Mouse (Mus musculus) CH12.LX (cell line): ENCODE measurements around the gene Borcs6. TPM values are rescaled to one million over a fixed set of nuclear protein-coding genes. Genes with fewer than 3 reads are reported as not detected.
A peak's percentile ranks its signal among the peaks of the same experiment; 100 is the strongest.

Experiments
- DNase-seq: peaks from one replicate; pipeline ENCODE4 v3.0.0-alpha.2; 2013; ENCODE audit errors: extremely low read depth
- H3K27ac ChIP-seq: 2 replicates; pipeline ENCODE4 v1.5.1; 2012; ENCODE audit warnings: low read depth, mild to moderate bottlenecking, control low read depth, moderate library complexity; ENCODE audit not compliant: insufficient read depth
- H3K27me3 ChIP-seq: replicated peaks from 2 replicates; pipeline ENCODE3; 2012; ENCODE audit warnings: inconsistent platforms
- H3K36me3 ChIP-seq, 2 experiments: replicated peaks in 1 of 2; 2 replicates each; pipeline versions ENCODE3 to v1.6.1; 2012; ENCODE audit warnings: inconsistent platforms in 1 of 2, low read length in 1 of 2, mild to moderate bottlenecking in 1 of 2, mixed read lengths in 1 of 2, moderate library complexity in 1 of 2; ENCODE audit not compliant: control insufficient read depth in 1 of 2, insufficient read depth in 1 of 2
- H3K4me1 ChIP-seq, 2 experiments: 2 replicates each; pipeline ENCODE4 v1.6.1; 2012; ENCODE audit warnings: inconsistent platforms in 1 of 2, moderate library complexity in 1 of 2; ENCODE audit not compliant: insufficient read depth in 2 of 2, control insufficient read depth in 1 of 2
- H3K4me2 ChIP-seq: 2 replicates; pipeline ENCODE4 v1.6.1; 2012; ENCODE audit warnings: low read depth, mild to moderate bottlenecking, control low read depth; ENCODE audit not compliant: poor library complexity, insufficient read depth, severe bottlenecking
- H3K4me3 ChIP-seq, 3 experiments: fragments of 150-350 bp in 1 of 3; sonication (generic) in 1 of 3; replicated peaks in 1 of 3; 2 replicates each; pipeline versions ENCODE3 to v1.5.1; 2011 to 2012; ENCODE audit warnings: low read depth in 2 of 3, low read length in 2 of 3, mild to moderate bottlenecking in 2 of 3, moderate library complexity in 2 of 3, control low read depth in 1 of 3, improper control_type of control experiment in 1 of 3, inconsistent platforms in 1 of 3, mixed read lengths in 1 of 3; ENCODE audit not compliant: poor library complexity in 1 of 3
- H3K79me2 ChIP-seq: replicated peaks from 2 replicates; pipeline ENCODE4 v1.6.1; 2012; ENCODE audit warnings: mild to moderate bottlenecking, moderate library complexity; ENCODE audit not compliant: control insufficient read depth, poor library complexity, insufficient read depth, severe bottlenecking; ENCODE audit errors: extremely low read depth
- H3K9ac ChIP-seq: 2 replicates; pipeline ENCODE4 v1.6.1; 2012; ENCODE audit warnings: low read depth, mild to moderate bottlenecking, control low read depth, moderate library complexity; ENCODE audit not compliant: insufficient read depth
- H3K9me3 ChIP-seq: replicated peaks from 2 replicates; pipeline ENCODE3; 2012; ENCODE audit warnings: low read length, inconsistent platforms, mixed read lengths
- BHLHE40 ChIP-seq: IDR thresholded peaks from 2 replicates; pipeline ENCODE4 v1.6.1; 2011; ENCODE audit warnings: mild to moderate bottlenecking, low read depth, low read length, improper control_type of control experiment
- CHD1 ChIP-seq: IDR thresholded peaks from 2 replicates; pipeline ENCODE4 v1.6.1; 2012; ENCODE audit warnings: low read depth, low read length, improper control_type of control experiment, inconsistent platforms
- CHD2 ChIP-seq: IDR thresholded peaks from 2 replicates; pipeline ENCODE4 v1.6.1; 2011; ENCODE audit warnings: low read length, improper control_type of control experiment
- CTCF ChIP-seq, 2 experiments: IDR thresholded peaks in 1 of 2; conservative IDR thresholded peaks in 1 of 2; 2 replicates each; pipeline ENCODE4 v1.5.1; 2011 to 2012; ENCODE audit warnings: low read depth in 2 of 2, low read length in 2 of 2, improper control_type of control experiment in 1 of 2, inconsistent platforms in 1 of 2, mild to moderate bottlenecking in 1 of 2, moderate library complexity in 1 of 2
- E2F4 ChIP-seq: IDR thresholded peaks from 2 replicates; pipeline ENCODE4 v1.6.1; 2011; ENCODE audit warnings: low read depth, low read length, improper control_type of control experiment; ENCODE audit not compliant: insufficient replicate concordance
- ELF1 ChIP-seq: IDR thresholded peaks from 2 replicates; pipeline ENCODE4 v1.6.1; 2014; ENCODE audit warnings: low read depth, mild to moderate bottlenecking, inconsistent platforms, low read length, improper control_type of control experiment
- EP300 ChIP-seq: IDR thresholded peaks from 2 replicates; pipeline ENCODE4 v1.6.1; 2011; ENCODE audit warnings: low read length, improper control_type of control experiment
- ETS1 ChIP-seq: conservative IDR thresholded peaks from 2 replicates; pipeline ENCODE4 v1.6.1; 2012; ENCODE audit warnings: low read depth, mild to moderate bottlenecking, inconsistent platforms, low read length, improper control_type of control experiment, moderate library complexity
- GABPA ChIP-seq: IDR thresholded peaks from 2 replicates; pipeline ENCODE4 v1.6.1; 2012; ENCODE audit warnings: low read depth, low read length, improper control_type of control experiment, inconsistent platforms; ENCODE audit not compliant: insufficient replicate concordance
- HCFC1 ChIP-seq: IDR thresholded peaks from 2 replicates; pipeline ENCODE4 v1.6.1; 2012; ENCODE audit warnings: low read depth, mild to moderate bottlenecking, inconsistent platforms, low read length, improper control_type of control experiment
- IRF4 ChIP-seq: IDR thresholded peaks from 2 replicates; pipeline ENCODE4 v1.6.1; 2014; ENCODE audit warnings: low read depth, mild to moderate bottlenecking, inconsistent platforms, low read length, improper control_type of control experiment
- JUN ChIP-seq: IDR thresholded peaks from 2 replicates; pipeline ENCODE4 v1.6.1; 2011; ENCODE audit warnings: low read depth, mild to moderate bottlenecking, low read length, improper control_type of control experiment, moderate library complexity; ENCODE audit not compliant: insufficient read depth
- JUND ChIP-seq: conservative IDR thresholded peaks from 2 replicates; pipeline ENCODE4 v1.6.1; 2011; ENCODE audit warnings: low read depth, low read length, improper control_type of control experiment
- KAT2A ChIP-seq: IDR thresholded peaks from 2 replicates; pipeline ENCODE4 v1.6.1; 2012; ENCODE audit warnings: low read length, improper control_type of control experiment, inconsistent platforms; ENCODE audit not compliant: insufficient replicate concordance
- MAFK ChIP-seq: IDR thresholded peaks from 2 replicates; pipeline ENCODE4 v1.6.1; 2011; ENCODE audit warnings: low read length, improper control_type of control experiment; ENCODE audit not compliant: insufficient replicate concordance
- MAX ChIP-seq: IDR thresholded peaks from 2 replicates; pipeline ENCODE4 v1.6.1; 2011; ENCODE audit warnings: low read length, improper control_type of control experiment
- MAZ ChIP-seq: IDR thresholded peaks from 2 replicates; pipeline ENCODE4 v1.6.1; 2012; ENCODE audit warnings: low read depth, mild to moderate bottlenecking, inconsistent platforms, low read length, improper control_type of control experiment, moderate library complexity
- MEF2A ChIP-seq: IDR thresholded peaks from 2 replicates; pipeline ENCODE4 v1.6.1; 2014; ENCODE audit warnings: low read depth, mild to moderate bottlenecking, inconsistent platforms, low read length, improper control_type of control experiment, borderline replicate concordance
- MXI1 ChIP-seq: IDR thresholded peaks from 2 replicates; pipeline ENCODE4 v1.6.1; 2011; ENCODE audit warnings: mild to moderate bottlenecking, low read depth, low read length, improper control_type of control experiment
- MYC ChIP-seq: IDR thresholded peaks from 2 replicates; pipeline ENCODE4 v1.6.1; 2011; ENCODE audit warnings: low read depth, mild to moderate bottlenecking, improper control_type of control experiment, low read length
- NELFE ChIP-seq: IDR thresholded peaks from 2 replicates; pipeline ENCODE4 v1.6.1; 2011; ENCODE audit warnings: low read depth, low read length, improper control_type of control experiment
- NRF1 ChIP-seq: IDR thresholded peaks from 2 replicates; pipeline ENCODE4 v1.6.1; 2014; ENCODE audit warnings: low read depth, mild to moderate bottlenecking, inconsistent platforms, low read length, improper control_type of control experiment, moderate library complexity
- PAX5 ChIP-seq: IDR thresholded peaks from 2 replicates; pipeline ENCODE4 v1.6.1; 2012; ENCODE audit warnings: low read length, inconsistent platforms, mixed read lengths
- POLR2A ChIP-seq: IDR thresholded peaks from 2 replicates; pipeline ENCODE4 v1.6.1; 2011; ENCODE audit warnings: low read depth, mild to moderate bottlenecking, improper control_type of control experiment, low read length
- POLR2AphosphoS2 ChIP-seq: IDR thresholded peaks from 2 replicates; pipeline ENCODE4 v1.6.1; 2011; ENCODE audit warnings: low read depth, low read length, improper control_type of control experiment
- RAD21 ChIP-seq: IDR thresholded peaks from 2 replicates; pipeline ENCODE4 v1.6.1; 2011; ENCODE audit warnings: low read depth, mild to moderate bottlenecking, low read length, improper control_type of control experiment, moderate library complexity
- RCOR1 ChIP-seq: conservative IDR thresholded peaks from 2 replicates; pipeline ENCODE4 v1.6.1; 2012; ENCODE audit warnings: low read depth, mild to moderate bottlenecking, inconsistent platforms, low read length, improper control_type of control experiment
- SIN3A ChIP-seq: IDR thresholded peaks from 2 replicates; pipeline ENCODE4 v1.6.1; 2012; ENCODE audit warnings: low read length, improper control_type of control experiment, inconsistent platforms
- SMC3 ChIP-seq: IDR thresholded peaks from 2 replicates; pipeline ENCODE4 v1.6.1; 2011; ENCODE audit warnings: low read depth, low read length, improper control_type of control experiment
- TBP ChIP-seq: conservative IDR thresholded peaks from 2 replicates; pipeline ENCODE4 v1.6.1; 2011; ENCODE audit warnings: low read depth, low read length, improper control_type of control experiment
- TCF12 ChIP-seq: IDR thresholded peaks from 2 replicates; pipeline ENCODE4 v1.6.1; 2014; ENCODE audit warnings: low read depth, mild to moderate bottlenecking, inconsistent platforms, low read length, improper control_type of control experiment
- UBTF ChIP-seq: IDR thresholded peaks from 2 replicates; pipeline ENCODE4 v1.6.1; 2012; ENCODE audit warnings: low read depth, mild to moderate bottlenecking, inconsistent platforms, low read length, improper control_type of control experiment, moderate library complexity
- USF1 ChIP-seq: IDR thresholded peaks from 2 replicates; pipeline ENCODE4 v1.6.1; 2014; ENCODE audit warnings: low read depth, mild to moderate bottlenecking, inconsistent platforms, low read length, improper control_type of control experiment
- USF2 ChIP-seq: conservative IDR thresholded peaks from 2 replicates; pipeline ENCODE4 v1.6.1; 2011; ENCODE audit warnings: low read depth, low read length, improper control_type of control experiment
- ZC3H11A ChIP-seq: IDR thresholded peaks from 2 replicates; pipeline ENCODE4 v1.6.1; 2012; ENCODE audit warnings: low read depth, mild to moderate bottlenecking, inconsistent platforms, low read length, improper control_type of control experiment
- ZKSCAN1 ChIP-seq: IDR thresholded peaks from 2 replicates; pipeline ENCODE4 v1.6.1; 2012; ENCODE audit warnings: low read depth, inconsistent platforms, low read length, improper control_type of control experiment, borderline replicate concordance
- ZMIZ1 ChIP-seq: IDR thresholded peaks from 2 replicates; pipeline ENCODE4 v1.6.1; 2012; ENCODE audit warnings: low read depth, mild to moderate bottlenecking, inconsistent platforms, low read length, improper control_type of control experiment
- ZNF384 ChIP-seq: IDR thresholded peaks from 2 replicates; pipeline ENCODE4 v1.6.1; 2012; ENCODE audit warnings: low read depth, low read length, improper control_type of control experiment, inconsistent platforms
- dilution Hi-C: fragments of 300-500 bp; cut with MboI; formaldehyde crosslinking; loops from 2 replicates; pipeline ENCODE4 v1.14.3; 2020; ENCODE audit warnings: low sequenced_read_pairs; ENCODE audit not compliant: extremely low pct_unique_long_range_greater_than_20kb, extremely low pct_ligation_motif_present
- in situ Hi-C: fragments of 300-500 bp; cut with MboI; formaldehyde crosslinking; loops from 3 replicates; pipeline ENCODE4 v1.14.3; 2019; ENCODE audit warnings: low sequenced_read_pairs, low pct_ligation_motif_present, low pct_unique_long_range_greater_than_20kb, mixed read lengths
- polyA plus RNA-seq: library from polyadenylated mRNA; unstranded; fragments of >175 nt; gene quantifications from 2 replicates; pipeline ENCODE4 v1.2.1, GENCODE M21; 2012; ENCODE audit warnings: low read depth; ENCODE audit not compliant: insufficient read length
- total RNA-seq, 2 experiments: library from RNA; depleted of rRNA; stranded (reverse); fragments of 300-350 nt in 1 of 2; fragments of >200 nt in 1 of 2; gene quantifications; 2 replicates each; pipeline ENCODE4 v1.2.3; 2012 to 2014

Gene Borcs6
- total and polyA plus RNA-seq, 3 experiments = 5.4 to 11.1 (median 7.3) TPM

DNA sequence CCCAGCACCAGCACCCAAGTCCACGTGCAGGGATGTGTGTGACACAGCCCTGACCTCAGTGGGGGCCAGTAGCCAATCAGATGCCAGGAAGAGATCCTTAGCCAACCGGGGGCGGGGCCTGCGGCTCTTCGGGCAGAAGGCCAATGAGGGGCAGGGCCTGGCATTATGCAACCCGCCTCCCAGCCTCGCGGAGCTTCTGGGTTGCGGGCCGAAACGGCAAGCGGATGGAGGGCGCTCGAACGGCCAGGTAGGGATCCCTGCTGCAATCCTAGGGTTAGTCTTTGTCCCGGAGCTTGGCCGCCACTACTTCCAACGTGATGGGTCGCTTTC, 39.2 kb downstream of the Borcs6 start:
- peak overlapping the region; percentile 75 for H3K27ac ChIP-seq

DNA sequence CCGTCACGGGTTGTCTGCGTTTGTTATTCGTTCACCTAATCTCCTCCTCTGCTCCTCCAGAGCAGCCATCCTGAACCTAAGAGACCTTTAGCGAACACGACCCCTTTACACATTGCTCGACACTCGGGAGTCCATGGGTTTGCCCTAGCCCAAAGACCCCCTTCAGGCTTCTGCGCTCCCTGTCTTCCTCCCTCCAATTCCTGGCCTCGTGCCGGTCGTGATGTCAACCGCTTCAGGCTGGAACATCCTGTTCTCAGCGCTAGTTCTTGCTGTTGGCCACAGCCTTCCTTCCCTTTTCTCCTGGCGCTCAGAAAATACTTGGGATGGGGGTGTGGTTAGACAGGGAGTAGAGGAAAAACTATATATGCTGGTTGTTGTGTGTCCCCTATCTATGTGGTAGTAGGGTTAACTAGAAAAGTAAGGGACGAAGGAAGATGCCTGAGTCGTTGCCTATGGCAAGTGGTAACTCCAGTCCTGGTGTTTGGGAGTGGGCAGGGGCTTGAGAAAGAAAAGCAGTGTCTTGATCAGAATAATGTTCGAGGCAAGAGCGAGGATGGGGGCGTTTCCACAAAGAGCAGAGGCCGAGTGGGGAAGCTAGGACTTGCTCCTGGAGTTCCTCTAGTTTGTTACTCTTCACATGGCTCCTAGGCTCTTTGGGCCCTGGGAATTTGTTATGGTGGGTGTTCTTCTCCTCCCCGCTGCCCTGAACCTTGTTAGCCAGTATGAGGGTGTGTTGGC, 39.8 kb downstream of the Borcs6 start:
- peaks cover 36 to 39% of the 10 kb centered on the region in 2 experiments for H3K36me3 ChIP-seq
- in situ Hi-C loops = loop anchor here (25.0 kb wide), 1 partner anchor 913 kb away; the partner anchor contains the start of genes Acadvl, Dlg4 and Dvl2
- H3K4me2 ChIP-seq = peak overlapping the region; percentile 93
- peak; percentile 51 for DNase-seq
- peaks cover 20 to 58% of the 10 kb centered on the region in 2 experiments for H3K4me1 ChIP-seq
- no peaks in the 10 kb centered on the region for H3K9me3 ChIP-seq
- H3K4me3 ChIP-seq = peak overlapping the region; percentile 67 to 94 (median 75)
- dilution Hi-C loops = no loop called here
- H3K9ac ChIP-seq = peak overlapping the region; percentile 76
- TF ChIP-seq ETS1 = no peak
- TF ChIP-seq BHLHE40 = peak; percentile 37; the same call in 1 of the 2 replicates
- H3K27me3 ChIP-seq = peaks cover 6% of the 10 kb centered on the region
- peak overlapping the region; percentile 75 for H3K27ac ChIP-seq
- peaks cover 22% of the 10 kb centered on the region for H3K79me2 ChIP-seq

More for the DNA sequence above, 39.2 kb downstream of the Borcs6 start:
- Histone ChIP-seq H3K4me2 (peak overlapping the region; percentile 93), H3K36me3 (peaks cover 30 to 32% of the 10 kb centered on the region in 2 experiments), H3K27me3 (peaks cover 6% of the 10 kb centered on the region), H3K9ac (peak overlapping the region; percentile 76), H3K9me3 (no peaks in the 10 kb centered on the region), H3K4me3 (peak overlapping the region; percentile 67 to 94 (median 75)), H3K4me1 (peaks cover 20 to 64% of the 10 kb centered on the region in 2 experiments), H3K79me2 (peaks cover 22% of the 10 kb centered on the region)
- peak; percentile 99 for DNase-seq
- peak; percentile 49; the same call in 1 of the 2 replicates for TF ChIP-seq ELF1
- TF ChIP-seq BHLHE40 = peak; percentile 98
- TF ChIP-seq UBTF = no peak
- peak; percentile 51; the same call in 1 of the 2 replicates for TF ChIP-seq HCFC1
- no peak for TF ChIP-seq PAX5
- TF ChIP-seq TCF12 = peak; percentile 40; the same call in 1 of the 2 replicates
- peak; percentile 81; the same call in 1 of the 2 replicates for TF ChIP-seq MAZ
- TF ChIP-seq MYC = peak; percentile 94
- no peak for TF ChIP-seq USF2
- no peak for TF ChIP-seq MAFK
- TF ChIP-seq MXI1 = peak; percentile 98
- TF ChIP-seq EP300 = no peak
- TF ChIP-seq CHD2 = no peak; the same call in 1 of the 2 replicates
- TF ChIP-seq E2F4 = no peak
- no peak for TF ChIP-seq POLR2AphosphoS2
- TF ChIP-seq RCOR1 = no peak
- TF ChIP-seq ZC3H11A = no peak
- no peak; the same call in 1 of the 2 replicates for TF ChIP-seq GABPA
- TF ChIP-seq NELFE = peak; percentile 70; the same call in 1 of the 2 replicates
- peak; percentile 94; the same call in 1 of the 2 replicates for TF ChIP-seq SIN3A
- peak; percentile 80 for TF ChIP-seq POLR2A
- TF ChIP-seq SMC3 = no peak
- TF ChIP-seq NRF1 = no peak
- TF ChIP-seq USF1 = peak; percentile 57
- TF ChIP-seq JUND = no peak
- TF ChIP-seq ZNF384 = no peak
- TF ChIP-seq ETS1 = peak; percentile 91
- peak; percentile 61; the same call in 1 of the 2 replicates for TF ChIP-seq MEF2A
- TF ChIP-seq TBP = 0 out of 2 replicates have a peak, but pooled peaks have one; percentile 37
- 0 out of 2 replicates have a peak, but pooled peaks have one; percentile 21 for TF ChIP-seq JUN
- peak in 1 of 2 experiments; percentile 22; a peak in 2 of 4 replicates for TF ChIP-seq CTCF (conservative IDR thresholded peaks at IDR 0.05 in 1 of 2, IDR thresholded peaks at IDR 0.05 in 1 of 2; ENCODE audit: low read depth in 2 of 2, low read length in 2 of 2)
- peak; percentile 99; the same call in 1 of the 2 replicates for TF ChIP-seq MAX
- peak; percentile 41; the same call in 1 of the 2 replicates for TF ChIP-seq IRF4
- TF ChIP-seq ZMIZ1 = peak; percentile 60; the same call in 1 of the 2 replicates
- TF ChIP-seq CHD1 = no peak
- no peak for TF ChIP-seq ZKSCAN1
- no peak for TF ChIP-seq KAT2A
- TF ChIP-seq RAD21 = no peak
- in situ Hi-C loops = loop anchor here (25.0 kb wide), 1 partner anchor 914 kb away; the partner anchor contains the start of genes Acadvl, Dlg4 and Dvl2
- dilution Hi-C loops = no loop called here
